Mouse (Mus musculus): ENCODE measurements around the gene Fam206a.

DNA sequence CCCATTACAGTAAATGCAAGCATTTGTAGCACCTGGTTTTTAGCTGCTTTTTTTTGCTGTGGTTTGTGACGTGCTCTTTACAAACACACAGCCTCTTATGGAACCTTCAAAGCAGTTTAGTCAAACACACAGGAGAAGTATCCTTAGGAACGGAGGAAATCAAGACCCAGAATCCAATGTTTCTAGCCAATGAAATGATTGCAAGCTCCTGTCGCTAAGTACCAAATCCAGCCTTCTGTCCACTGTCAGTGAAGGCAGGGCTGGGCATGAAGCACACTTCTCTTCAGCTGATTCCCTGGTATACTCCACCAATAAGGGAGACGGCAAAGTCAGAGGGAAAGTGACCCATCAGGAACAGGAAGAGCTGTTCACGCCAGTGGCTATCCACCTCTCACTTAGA lies 46.1 kb upstream of the Fam206a start:
- no peak for TF ChIP-seq POLR2A (IDR thresholded peaks at IDR 0.05; ENCODE audit: borderline replicate concordance, low read depth, low read length)
- TF ChIP-seq CTCF (IDR thresholded peaks at IDR 0.05; ENCODE audit: low read depth, low read length) = no peak

Data from bone marrow macrophage, adult 2 months (primary cell).